Mouse (Mus musculus): ENCODE measurements around the gene Car3.

The Car3 gene

DNA sequence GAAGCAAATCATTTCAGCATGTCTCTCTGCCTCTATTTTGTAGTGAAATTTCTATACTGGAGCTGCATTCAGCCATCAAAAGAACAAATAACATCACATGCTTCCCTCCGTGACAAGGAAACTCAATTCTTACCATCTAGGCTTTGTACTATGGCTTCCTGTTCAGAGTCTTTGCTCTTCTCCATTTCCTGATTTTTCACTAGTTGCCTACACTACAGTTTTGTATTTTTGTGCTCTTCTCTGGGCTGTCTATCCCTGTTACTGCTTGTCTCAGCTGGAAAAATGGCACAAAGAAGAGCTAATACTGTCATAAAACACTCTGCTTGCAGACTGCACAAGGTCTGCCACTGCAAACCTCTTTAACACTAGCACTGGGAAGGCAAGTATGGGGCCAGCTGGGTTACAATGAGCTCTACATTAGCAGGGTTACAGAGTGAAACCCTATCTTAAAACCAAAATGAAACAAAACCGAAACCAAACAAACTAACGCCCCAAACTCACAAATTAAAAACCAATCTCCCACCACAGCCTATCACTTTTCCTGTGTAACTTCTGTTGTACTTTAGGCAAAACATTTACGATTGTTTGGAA lies 48.8 kb downstream of the Car3 start:
- DNase-seq (ENCODE audit: low read depth): no peak

DNA sequence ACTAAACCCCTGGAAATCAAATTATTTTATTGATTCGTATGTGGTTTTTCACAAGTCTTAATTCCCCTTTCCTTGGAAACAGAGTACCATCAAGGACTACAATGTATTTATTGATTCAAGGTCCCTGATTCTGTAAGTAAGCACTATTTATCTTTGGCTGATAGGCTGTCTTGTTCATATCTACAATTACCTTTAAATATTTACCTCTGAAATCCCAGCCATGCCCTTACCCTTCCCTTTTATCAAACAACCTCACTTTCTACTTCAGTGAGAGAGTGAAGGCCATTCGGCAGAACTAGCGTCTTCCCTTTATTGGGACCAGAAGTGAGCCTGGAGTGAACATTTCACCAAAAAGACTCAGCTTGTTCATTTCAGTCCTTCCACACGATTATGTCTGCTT lies 50.5 kb downstream of the Car3 start:
- no peak for DNase-seq (ENCODE audit: low read depth)

DNA sequence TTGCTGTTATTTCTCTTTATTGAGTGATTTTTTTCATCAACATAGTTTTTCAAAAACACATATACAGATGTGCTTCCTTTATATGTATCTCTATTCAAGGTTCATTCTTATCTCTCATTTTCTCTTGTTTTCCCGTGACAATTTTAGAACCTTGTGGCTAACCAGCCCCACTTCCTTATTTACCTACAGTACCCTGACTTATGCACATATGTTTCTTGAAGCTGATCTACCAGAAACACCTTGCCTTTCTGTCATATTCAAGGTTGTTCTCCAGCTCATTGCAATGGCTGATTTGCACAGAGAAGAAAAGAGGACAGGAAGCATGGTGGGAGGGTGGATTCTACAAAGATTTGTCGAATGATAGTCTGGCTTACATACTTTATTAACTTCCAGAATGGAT lies 52.0 kb downstream of the Car3 start:
- DNase-seq (ENCODE audit: low read depth): peak; percentile 98

DNA sequence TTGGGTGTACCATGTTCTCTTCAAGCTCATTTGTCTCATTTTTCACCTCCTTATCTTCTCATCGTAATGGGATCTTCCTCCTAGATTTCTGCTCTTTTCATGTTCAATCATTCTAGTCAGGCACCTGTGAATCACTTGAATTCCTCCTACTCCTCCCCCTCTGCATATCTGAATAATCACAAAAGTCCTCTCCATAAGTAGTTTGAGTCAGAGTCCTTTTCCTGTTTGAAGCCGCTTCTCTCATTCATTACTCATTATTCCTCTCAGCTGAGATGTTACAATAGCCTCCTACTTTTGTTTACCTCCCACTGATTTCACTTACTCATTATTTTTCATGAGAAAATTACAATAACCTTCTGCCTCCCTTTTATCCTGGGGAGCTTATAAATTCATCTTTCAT lies 53.9 kb downstream of the Car3 start:
- peak; percentile 76 for DNase-seq (ENCODE audit: low read depth)
